Mouse (Mus musculus) hindbrain, embryonic 11.5 days (tissue): ENCODE results near the gene Sec31a. TPM values are rescaled to one million over a fixed set of nuclear protein-coding genes. Genes with fewer than 3 reads are reported as not detected.

ENCODE experiments used
- ATAC-seq: fragments of 200-750 bp; cut with Nextera tagmentation; 2 replicates; pipeline ENCODE4 v1.8.0; 2017; ENCODE audit warnings: mild to moderate bottlenecking, moderate TSS enrichment, moderate library complexity; ENCODE audit not compliant: low FRiP score
- DNase-seq: peaks from one replicate; pipeline ENCODE4 v3.0.0-alpha.2; 2015; ENCODE audit warnings: low spot score
- H3K27ac ChIP-seq: fragments of 300-500 bp; sonication (generic); 2 replicates; pipeline ENCODE4 v1.5.1; 2014; ENCODE audit warnings: mild to moderate bottlenecking, low read depth, low read length
- H3K27me3 ChIP-seq: fragments of 300-500 bp; sonication (generic); 2 replicates; pipeline ENCODE4 v1.6.1; 2014; ENCODE audit warnings: mild to moderate bottlenecking, low read length, moderate library complexity, mixed read lengths; ENCODE audit not compliant: control insufficient read depth, insufficient read depth
- H3K36me3 ChIP-seq: fragments of 300-500 bp; sonication (generic); 2 replicates; pipeline ENCODE4 v1.6.1; 2014; ENCODE audit warnings: mild to moderate bottlenecking, low read length, moderate library complexity, mixed read lengths; ENCODE audit not compliant: control insufficient read depth, insufficient read depth
- H3K4me1 ChIP-seq: fragments of 300-500 bp; sonication (generic); replicated peaks from 2 replicates; pipeline ENCODE4 v1.6.1; 2014; ENCODE audit warnings: low read length, mixed read lengths; ENCODE audit not compliant: control insufficient read depth, insufficient read depth
- H3K4me2 ChIP-seq: fragments of 300-500 bp; sonication (generic); replicated peaks from 2 replicates; pipeline ENCODE4 v1.6.1; 2014; ENCODE audit warnings: mild to moderate bottlenecking, low read depth, low read length
- H3K4me3 ChIP-seq: fragments of 300-500 bp; sonication (generic); 2 replicates; pipeline ENCODE4 v1.5.1; 2014; ENCODE audit warnings: low read depth, low read length
- H3K9ac ChIP-seq: fragments of 300-500 bp; sonication (generic); 2 replicates; pipeline ENCODE4 v1.6.1; 2014; ENCODE audit warnings: low read depth, low read length
- H3K9me3 ChIP-seq: fragments of 300-500 bp; sonication (generic); 2 replicates; pipeline ENCODE4 v1.6.1; 2016; ENCODE audit warnings: low read length; ENCODE audit not compliant: control insufficient read depth
- WGBS: fragments of 180-500 bp; shearing (Covaris S2); extraction: QIAGEN DNeasy Blood & Tissue Kit; methylation state at CpG from one replicate; pipeline ENCODE4 v1.1.7; 2014; 5-methylcytosine and 5-hydroxymethylcytosine counted together
- polyA plus RNA-seq: library from polyadenylated mRNA; unstranded; fragments of >200 nt; fragmentation: Nextera tagmentation; extraction: Ambion mirVana; gene quantifications from 2 replicates; pipeline ENCODE4 v1.2.1, GENCODE M21; 2014

Sec31a gene
- 103 and 107 TPM in 2 replicates for polyA plus RNA-seq

- WGBS, result under 1% methylated on average over 74 of the region's 82 CpGs
- Histone ChIP-seq H3K9ac (peak within 1 kb of the TSS; percentile 83), H3K4me3 (peak within 1 kb of the TSS; percentile 91), H3K27me3 (no peaks in the 10 kb centered on the region), H3K4me2 (peak within 1 kb of the TSS; percentile 74), H3K27ac (peak within 1 kb of the TSS; percentile 83), H3K36me3 (0 out of 2 replicates have a peak, but pooled peaks cover 2% of the 10 kb centered on the region), H3K9me3 (no peaks in the 10 kb centered on the region), H3K4me1 (peaks cover 2% of the 10 kb centered on the region; the same call in 1 of the 2 replicates)
- peak; percentile 97 for ATAC-seq
- peak; percentile 97 for DNase-seq
Observed at GRCm38 (mm10) chr5:100415761-100416590, at the start of gene Sec31a. Sec31a (minus strand) TSS chr5:100416234.

- WGBS, result 89% methylated on average over 2 of the region's 2 CpGs
Observed at GRCm38 (mm10) chr5:100462374-100462773, 46.3 kb upstream of the Sec31a start.

GRCm38 (mm10) chr5:100461526-100461925, 45.5 kb upstream of the Sec31a start:
- H3K4me2 ChIP-seq, result no peak overlapping the region
- 96% methylated on average over 9 of the region's 9 CpGs for WGBS
- no peaks in the 10 kb centered on the region for H3K27me3 ChIP-seq
- peaks cover 6% of the 10 kb centered on the region for H3K36me3 ChIP-seq
- H3K27ac ChIP-seq, result no peak overlapping the region
- no peaks in the 10 kb centered on the region for H3K9me3 ChIP-seq
- no peaks in the 10 kb centered on the region for H3K4me1 ChIP-seq
- DNase-seq (no peak), ATAC-seq (no peak)
- no peak overlapping the region for H3K4me3 ChIP-seq
- H3K9ac ChIP-seq, result no peak overlapping the region

More at GRCm38 (mm10) chr5:100462374-100462773, 46.3 kb upstream of the Sec31a start:
- no peak overlapping the region for H3K4me2 ChIP-seq
- no peaks in the 10 kb centered on the region for H3K9me3 ChIP-seq
- no peak overlapping the region for H3K4me3 ChIP-seq
- H3K36me3 ChIP-seq, result peaks cover 6% of the 10 kb centered on the region
- no peak overlapping the region for H3K27ac ChIP-seq
- H3K9ac ChIP-seq, result no peak overlapping the region
- H3K4me1 ChIP-seq, result no peaks in the 10 kb centered on the region
- DNase-seq (no peak), ATAC-seq (no peak)
- H3K27me3 ChIP-seq, result no peaks in the 10 kb centered on the region

GRCm38 (mm10) chr5:100459468-100459867, 43.4 kb upstream of the Sec31a start:
- ATAC-seq, result no peak
- Histone ChIP-seq H3K4me1 (no peaks in the 10 kb centered on the region), H3K36me3 (peaks cover 6% of the 10 kb centered on the region), H3K27ac (no peak overlapping the region), H3K9ac (no peak overlapping the region), H3K9me3 (no peaks in the 10 kb centered on the region), H3K4me3 (no peak overlapping the region), H3K27me3 (no peaks in the 10 kb centered on the region), H3K4me2 (no peak overlapping the region)
- no peak for DNase-seq
- WGBS, result 96% methylated on average over 5 of the region's 5 CpGs

- Histone ChIP-seq H3K36me3 (no peaks in the 10 kb centered on the region), H3K27me3 (no peaks in the 10 kb centered on the region), H3K9ac (no peak overlapping the region), H3K4me1 (no peaks in the 10 kb centered on the region), H3K4me3 (no peak overlapping the region), H3K9me3 (no peaks in the 10 kb centered on the region), H3K4me2 (no peak overlapping the region), H3K27ac (no peak overlapping the region)
- DNase-seq (no peak), ATAC-seq (no peak)
- 69% methylated on average over 2 of the region's 2 CpGs for WGBS
Observed at GRCm38 (mm10) chr5:100451871-100452270, 35.8 kb upstream of the Sec31a start.

GRCm38 (mm10) chr5:100438796-100439195, 22.8 kb upstream of the Sec31a start:
- Histone ChIP-seq H3K9ac (no peak overlapping the region), H3K9me3 (no peaks in the 10 kb centered on the region), H3K27me3 (no peaks in the 10 kb centered on the region), H3K36me3 (no peaks in the 10 kb centered on the region), H3K4me3 (no peak overlapping the region), H3K27ac (no peak overlapping the region), H3K4me2 (no peak overlapping the region), H3K4me1 (no peaks in the 10 kb centered on the region)
- ATAC-seq, result no peak
- WGBS, result 94% methylated on average over 14 of the region's 14 CpGs
- no peak for DNase-seq

GRCm38 (mm10) chr5:100437917-100438316, 21.9 kb upstream of the Sec31a start:
- H3K27ac ChIP-seq, result no peak overlapping the region
- no peak for DNase-seq
- ATAC-seq, result no peak
- no peak overlapping the region for H3K9ac ChIP-seq
- no peak overlapping the region for H3K4me3 ChIP-seq
- no peaks in the 10 kb centered on the region for H3K9me3 ChIP-seq
- 88% methylated on average over 5 of the region's 5 CpGs for WGBS
- no peak overlapping the region for H3K4me2 ChIP-seq
- no peaks in the 10 kb centered on the region for H3K4me1 ChIP-seq
- no peaks in the 10 kb centered on the region for H3K36me3 ChIP-seq
- H3K27me3 ChIP-seq, result no peaks in the 10 kb centered on the region

- no peak overlapping the region for H3K9ac ChIP-seq
- H3K27ac ChIP-seq, result no peak overlapping the region
- DNase-seq, result no peak
- no peaks in the 10 kb centered on the region for H3K36me3 ChIP-seq
- H3K4me2 ChIP-seq, result no peak overlapping the region
- no peak for ATAC-seq
- WGBS, result over 99% methylated on average over 4 of the region's 4 CpGs
- no peaks in the 10 kb centered on the region for H3K27me3 ChIP-seq
- no peaks in the 10 kb centered on the region for H3K4me1 ChIP-seq
- no peak overlapping the region for H3K4me3 ChIP-seq
- H3K9me3 ChIP-seq, result no peaks in the 10 kb centered on the region
Observed at GRCm38 (mm10) chr5:100437086-100437485, 21.1 kb upstream of the Sec31a start.

- Histone ChIP-seq H3K4me1 (peaks cover 10% of the 10 kb centered on the region), H3K4me2 (no peak overlapping the region; the same call in 1 of the 2 replicates), H3K9me3 (no peaks in the 10 kb centered on the region), H3K27me3 (no peaks in the 10 kb centered on the region), H3K9ac (no peak overlapping the region), H3K27ac (no peak overlapping the region), H3K36me3 (no peaks in the 10 kb centered on the region; the same call in 1 of the 2 replicates), H3K4me3 (no peak overlapping the region)
- DNase-seq (no peak), ATAC-seq (no peak)
- WGBS, result 65% methylated on average over 2 of the region's 2 CpGs
Observed at GRCm38 (mm10) chr5:100430966-100431365, 14.9 kb upstream of the Sec31a start.
